Mouse (Mus musculus): ENCODE results near the gene Ints6.
"Not testable (repeated sequence)": the region's sequence is repeated elsewhere in the genome, so short reads cannot be mapped to it uniquely, and the experiment has no call there.

Gene Ints6

DNA sequence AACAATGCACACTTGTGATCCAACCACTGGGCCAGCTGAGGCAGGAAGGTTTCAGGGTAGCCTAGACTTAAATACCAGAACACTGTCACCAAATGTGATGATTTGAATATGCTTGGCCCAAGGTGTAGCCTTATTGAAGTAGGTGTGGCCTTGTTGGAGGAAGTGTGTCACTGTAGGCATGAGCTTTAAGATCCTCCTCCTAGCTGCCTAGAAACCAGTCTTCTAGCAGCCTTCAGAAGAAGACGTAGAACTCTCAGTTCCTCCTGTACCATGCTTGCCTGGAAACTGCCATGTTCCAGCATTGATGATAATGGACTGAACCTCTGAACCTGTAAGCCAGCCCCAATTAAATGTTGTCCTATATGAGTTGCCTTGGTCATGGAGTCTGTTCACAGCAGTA, 25.3 kb downstream of the Ints6 start:
- DNase-seq, result no peak

DNA sequence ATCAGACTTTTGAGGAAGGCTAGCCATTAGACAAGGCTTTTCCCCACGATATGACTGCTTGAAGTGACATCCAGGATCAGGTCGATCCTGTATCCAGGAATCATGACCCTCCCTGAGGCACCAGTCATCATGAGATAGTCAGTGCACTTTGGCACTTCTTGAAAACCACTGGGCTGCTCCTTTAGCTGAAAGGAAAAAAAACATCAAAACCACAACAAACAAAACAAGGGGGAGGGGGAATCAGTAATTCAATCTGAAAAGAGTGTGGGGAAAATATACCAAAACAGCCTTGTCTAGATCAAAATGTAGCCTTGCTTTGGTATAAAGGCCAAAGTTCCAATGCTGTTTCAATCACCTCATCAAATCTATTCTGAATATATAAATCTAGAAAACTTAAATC, 27.3 kb downstream of the Ints6 start:
- no peak for DNase-seq

DNA sequence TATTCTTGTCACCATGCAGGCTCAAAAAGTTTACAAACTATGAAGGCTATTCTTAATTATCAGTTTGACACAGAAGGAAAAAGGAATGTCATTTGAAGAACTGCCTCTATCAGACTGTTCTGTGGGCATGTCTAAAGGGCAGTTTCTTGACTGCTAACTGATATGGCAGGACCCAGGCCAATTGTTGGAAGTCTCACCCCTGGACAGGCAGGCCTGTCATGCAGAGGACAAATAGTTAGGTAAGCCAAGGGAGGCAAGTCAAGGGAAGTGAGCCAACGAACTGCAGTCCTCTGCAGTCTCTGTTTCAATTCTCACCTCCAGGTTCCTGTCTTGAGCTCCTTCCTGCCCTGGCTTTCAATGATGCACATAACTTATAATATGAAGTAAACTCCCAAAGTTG, 29.1 kb downstream of the Ints6 start:
- DNase-seq, result no peak

DNA sequence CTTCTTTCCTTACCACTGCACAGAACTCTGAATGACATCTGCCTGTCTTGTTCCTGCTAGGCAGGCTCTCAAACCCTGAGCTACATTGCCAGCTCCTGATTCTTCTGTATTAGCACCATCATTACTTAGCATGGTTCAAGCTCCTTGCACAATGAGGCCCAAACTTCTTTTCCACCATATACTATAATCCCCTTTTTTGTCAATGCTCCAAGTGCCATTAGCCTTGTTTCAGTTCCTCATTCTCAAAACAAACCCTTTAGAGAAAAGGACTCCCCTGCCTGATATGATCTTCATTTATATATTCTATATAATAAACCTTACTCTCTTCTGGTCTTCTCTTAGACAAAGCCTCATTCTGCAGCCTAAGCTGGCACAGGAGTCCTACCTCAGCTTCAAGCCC, 36.4 kb downstream of the Ints6 start:
- DNase-seq, result no peak

DNA sequence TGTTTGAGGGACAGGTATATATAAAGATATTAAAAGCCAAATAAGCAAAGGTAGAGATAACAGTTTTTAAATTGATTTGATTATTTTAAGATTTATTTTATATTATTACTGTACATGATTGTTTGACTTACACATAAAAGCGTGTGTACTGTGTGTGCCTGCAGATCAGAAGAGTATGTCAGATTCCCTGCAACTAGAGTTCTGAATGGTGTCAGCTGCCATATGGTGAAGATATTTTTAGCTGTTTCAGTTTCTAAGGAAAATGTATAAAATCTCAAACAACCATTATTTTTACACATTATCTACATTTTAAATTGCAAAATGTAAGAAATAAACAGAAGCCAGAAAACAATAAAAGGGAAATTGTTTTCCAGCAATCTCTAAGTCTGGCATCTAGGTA, 39.3 kb downstream of the Ints6 start:
- DNase-seq, result no peak

DNA sequence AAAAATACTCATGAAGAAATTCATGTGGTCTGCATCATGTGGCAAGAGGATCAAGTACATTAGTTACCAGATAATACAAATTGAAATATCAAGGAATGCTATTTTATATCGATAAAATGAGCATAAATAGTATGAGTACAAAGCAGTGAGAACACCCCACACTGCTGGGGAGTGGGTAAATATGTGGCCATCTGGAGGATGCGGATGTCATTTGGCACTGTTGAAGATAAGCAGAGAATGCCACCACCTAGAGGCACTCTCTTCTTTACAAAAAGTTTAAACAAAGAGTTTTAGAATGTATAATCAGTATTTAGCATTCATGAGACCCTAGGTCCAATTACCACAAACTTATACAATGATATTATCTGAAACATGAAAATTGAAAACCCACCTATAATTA, 42.8 kb downstream of the Ints6 start:
- DNase-seq, result peak; percentile 14

DNA sequence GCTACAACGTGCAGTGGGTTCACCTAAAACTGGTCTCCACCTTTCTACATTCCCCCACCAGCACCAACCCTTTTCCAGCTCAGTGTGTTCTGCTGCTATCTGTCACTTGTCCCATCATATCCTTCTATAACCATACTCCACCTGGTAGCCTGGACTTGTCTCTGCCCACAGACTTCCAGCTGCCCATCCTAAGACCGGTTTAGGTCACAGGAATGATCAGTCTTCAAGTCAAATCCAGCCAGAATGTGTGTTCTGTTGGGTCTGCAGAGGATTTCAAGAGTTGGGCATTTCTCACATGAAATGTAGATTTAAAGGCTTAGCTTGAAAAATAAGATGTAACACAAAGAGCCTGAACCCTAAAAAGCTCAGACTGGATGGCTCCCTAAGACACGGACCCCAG, 87.3 kb downstream of the Ints6 start:
- no peak for DNase-seq

DNA sequence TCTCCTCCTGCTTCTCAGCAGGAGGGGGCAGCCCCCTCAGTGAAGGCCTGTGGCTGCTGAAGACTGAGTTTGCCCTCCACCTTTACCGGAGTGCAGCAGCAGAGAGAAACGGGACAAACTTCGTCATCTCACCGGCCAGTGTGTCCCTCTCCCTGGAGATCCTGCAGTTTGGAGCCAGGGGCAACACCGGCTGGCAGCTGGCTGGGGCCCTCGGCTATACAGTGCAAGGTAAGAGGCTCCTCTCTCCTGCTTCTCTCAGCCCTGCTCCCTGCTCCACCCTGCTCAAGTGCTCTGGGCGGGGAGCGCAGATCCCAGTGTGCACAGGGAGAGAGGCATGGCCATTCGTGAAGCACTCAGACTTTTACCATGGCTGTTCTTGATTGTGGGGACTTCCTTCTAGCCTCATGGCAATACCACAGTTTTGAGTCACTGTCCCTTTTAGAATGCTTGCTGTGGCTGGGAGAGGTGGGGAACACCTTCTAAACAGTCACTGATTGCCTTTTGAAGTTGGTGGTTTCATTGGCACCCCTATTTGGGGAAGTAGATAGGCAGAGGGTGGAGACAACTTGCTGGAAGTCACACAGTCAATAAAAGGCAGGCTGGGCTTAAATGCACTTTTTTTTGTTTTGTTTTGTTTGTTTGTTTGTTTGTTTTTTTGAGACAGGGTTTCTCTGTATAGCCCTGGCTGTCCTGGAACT, 95.8 kb downstream of the Ints6 start:
- DNase-seq, result no peak

DNA sequence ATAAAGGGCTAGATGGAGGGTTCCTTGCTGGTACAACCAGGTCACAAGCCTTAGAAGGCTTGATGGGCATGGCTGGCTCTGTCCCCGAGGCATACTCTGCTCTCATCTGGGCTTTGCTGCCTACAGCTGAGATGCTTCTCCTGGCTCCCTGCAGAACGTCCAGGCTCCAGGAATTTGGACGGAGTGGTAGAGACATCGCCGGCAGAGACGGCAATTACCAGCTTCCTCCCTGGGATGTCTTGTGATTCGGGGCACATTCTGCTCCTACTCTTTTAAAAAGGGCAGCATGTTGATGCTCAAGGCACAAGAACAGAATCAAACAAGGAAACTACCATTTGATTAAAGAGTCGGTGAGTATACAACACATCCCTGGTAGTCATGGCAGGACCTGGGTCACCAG, 97.6 kb downstream of the Ints6 start, which contains the start of gene Serpine3:
TSS of gene Serpine3 (plus strand) at position 301 of the 400 bp plus-strand sequence.
- DNase-seq, result no peak

DNA sequence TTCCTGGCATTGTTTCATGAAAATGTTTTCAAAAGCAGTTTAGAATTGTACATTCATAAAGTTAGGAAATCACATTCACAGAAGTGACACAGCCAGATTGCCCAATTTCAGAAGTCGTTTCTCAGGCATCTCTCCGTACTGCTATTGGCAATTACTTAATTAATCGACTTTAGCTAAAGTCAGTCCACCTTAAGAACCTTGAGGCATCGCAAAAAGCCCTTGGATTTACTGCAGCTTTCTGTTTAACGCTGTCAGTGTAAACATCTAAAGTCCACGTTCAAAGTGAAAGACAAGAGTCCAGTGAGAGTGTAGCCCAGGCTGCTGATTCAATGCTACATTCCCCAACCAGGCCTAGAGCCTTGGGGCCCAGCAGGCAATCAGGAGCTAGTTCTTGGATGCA, 98.6 kb downstream of the Ints6 start:
- DNase-seq, result no peak

DNA sequence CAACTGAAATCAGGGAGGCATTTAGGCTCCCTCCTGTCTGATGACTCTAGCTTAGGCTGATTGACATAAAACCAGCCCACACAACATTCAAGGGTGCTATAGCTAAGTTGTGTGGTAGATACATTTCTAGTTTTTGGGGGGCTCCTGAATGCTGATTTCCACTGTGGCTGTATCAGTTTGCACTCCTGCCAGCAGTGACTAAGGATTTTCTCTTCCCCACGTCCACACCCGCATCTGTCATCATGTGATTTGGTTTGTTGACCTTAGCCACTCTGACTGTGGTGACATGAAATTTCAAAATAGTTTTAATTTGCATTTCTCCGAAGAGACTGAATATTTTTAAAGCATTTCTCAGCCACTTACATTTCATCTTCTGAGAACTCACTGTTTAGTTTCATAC, 103.5 kb downstream of the Ints6 start:
- no peak for DNase-seq

DNA sequence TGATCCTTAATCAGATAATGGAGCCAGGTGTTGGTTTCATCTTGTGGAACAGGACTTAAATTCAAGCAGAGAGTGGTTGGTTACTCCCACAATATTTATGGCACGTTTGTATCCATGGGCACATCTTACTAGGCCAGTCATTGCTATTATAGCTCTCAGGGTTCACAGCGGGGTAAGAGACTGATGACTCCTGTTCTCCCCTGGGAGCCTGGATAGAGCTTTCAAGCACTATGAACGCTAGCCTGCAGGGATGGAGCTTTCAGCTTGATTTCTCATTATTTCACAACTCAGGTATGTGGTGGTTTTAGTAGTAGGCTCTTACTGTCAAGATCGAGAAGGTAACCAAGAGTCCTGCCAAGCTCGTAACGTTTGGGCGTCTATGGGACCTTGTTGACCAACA, 105.0 kb downstream of the Ints6 start:
- DNase-seq, result no peak

DNA sequence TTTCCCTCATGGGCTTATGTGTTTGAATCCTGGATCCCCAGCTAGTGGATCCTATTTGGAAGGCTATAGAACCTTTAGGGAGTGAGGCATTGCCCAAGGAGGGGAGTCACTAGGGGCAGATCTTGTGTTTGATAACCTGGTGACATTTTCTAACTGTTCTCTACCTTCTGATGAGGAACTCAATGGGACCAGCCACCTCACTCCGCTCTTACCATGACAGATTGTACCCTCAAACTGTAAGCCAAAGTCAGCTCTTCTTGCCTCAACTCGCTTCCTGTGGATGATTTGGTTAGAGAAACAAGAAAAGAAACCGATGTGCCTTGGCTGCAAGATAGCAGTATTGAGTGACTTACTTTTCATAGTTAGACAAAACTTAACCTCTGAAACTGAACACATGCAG, 109.2 kb downstream of the Ints6 start:
- DNase-seq, result no peak

DNA sequence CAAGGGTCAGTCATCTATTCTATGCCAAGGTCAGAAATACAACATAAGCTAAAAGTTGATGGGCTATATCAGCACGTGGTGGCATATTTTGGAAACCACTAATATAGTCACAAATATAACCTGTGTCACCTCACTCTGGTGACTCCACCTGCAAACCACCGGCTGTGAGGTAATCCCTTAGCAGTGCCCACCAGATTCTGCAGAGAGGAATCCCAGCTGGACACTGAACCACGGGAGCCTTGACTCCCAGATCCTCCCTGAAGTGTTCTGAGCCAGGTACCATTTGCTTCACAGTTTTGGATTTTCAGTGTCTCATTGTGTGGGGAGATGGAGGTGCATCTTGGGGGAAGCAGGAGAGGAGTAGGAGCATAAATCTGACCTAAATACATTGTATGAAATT, 110.6 kb downstream of the Ints6 start:
- DNase-seq, result no peak

DNA sequence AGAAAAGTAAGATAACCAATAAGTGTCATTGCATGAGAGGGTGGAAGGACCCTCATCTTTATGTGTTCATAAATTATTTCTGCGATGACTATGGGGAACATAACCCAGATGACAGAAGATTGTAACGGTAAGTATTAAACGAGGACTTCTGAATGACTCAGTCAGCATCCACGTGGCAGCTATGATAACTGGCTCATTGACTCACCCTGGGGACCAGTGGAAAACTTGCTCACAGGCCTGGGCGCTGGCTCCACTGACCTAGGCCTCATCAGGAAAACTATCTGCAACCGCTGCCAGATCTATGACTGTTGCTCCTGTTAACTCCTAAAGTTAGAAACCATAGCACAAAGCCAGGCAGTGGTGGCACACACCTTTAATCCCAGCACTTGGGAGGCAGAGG, 112.6 kb downstream of the Ints6 start:
- no peak for DNase-seq

DNA sequence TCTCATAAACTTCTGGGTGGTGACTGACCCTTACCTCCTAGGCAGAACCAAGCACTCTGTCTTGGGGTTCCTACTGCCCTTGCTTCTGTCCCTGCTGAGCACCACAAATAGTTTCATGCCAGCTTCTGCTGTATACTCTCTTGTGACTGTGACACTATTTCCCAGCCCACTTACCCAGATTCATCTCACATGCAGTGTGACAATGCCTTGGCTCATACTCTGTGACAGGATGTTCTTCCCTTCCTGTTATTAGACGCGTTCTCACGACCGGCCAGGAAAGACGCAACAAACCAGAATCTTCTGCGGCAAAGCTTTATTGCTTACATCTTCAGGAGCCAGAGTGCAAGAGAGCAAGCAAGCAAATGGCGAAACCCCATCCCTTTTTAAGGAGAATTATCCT, 118.6 kb downstream of the Ints6 start:
- DNase-seq, result not testable (repeated sequence)

DNA sequence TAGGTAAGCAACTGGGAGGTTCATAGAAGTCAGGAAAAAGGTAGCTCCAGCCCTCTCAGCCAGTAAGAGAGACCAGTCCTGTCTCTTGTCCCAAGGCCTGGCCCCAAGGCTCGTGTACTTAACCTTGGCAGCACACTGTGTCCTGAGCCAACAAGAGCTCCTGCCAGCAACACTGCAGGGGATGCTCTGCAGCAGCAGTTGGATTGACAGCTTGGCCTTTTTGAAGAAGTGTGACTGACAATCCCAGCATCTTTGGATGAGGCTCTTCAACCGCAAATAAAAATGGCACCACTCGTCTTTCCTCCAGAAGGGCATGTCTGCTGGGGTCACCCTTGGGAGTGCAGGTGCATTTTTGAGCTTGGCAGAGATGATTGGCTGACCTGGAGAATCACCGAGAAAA, 120.6 kb downstream of the Ints6 start:
- no peak for DNase-seq

DNA sequence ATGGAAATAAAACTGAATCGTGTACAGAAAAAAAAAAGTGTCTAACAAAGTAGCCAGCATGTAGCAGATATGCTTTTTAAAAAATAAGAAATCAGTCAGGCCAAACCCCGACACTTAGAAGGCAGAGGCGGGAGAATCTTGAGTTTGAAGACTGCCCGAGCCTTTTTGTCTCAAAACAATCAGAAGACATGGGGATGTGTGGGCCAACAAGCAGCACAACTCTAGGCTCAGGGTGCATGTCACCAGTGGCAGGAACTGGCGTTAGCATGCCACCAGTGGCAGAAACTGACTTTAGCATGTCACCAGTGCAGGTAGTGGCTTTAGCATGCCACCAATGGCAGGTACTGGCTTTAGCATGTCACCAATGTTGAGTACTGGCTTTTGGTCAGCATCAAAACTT, 121.4 kb downstream of the Ints6 start:
- no peak for DNase-seq

DNA sequence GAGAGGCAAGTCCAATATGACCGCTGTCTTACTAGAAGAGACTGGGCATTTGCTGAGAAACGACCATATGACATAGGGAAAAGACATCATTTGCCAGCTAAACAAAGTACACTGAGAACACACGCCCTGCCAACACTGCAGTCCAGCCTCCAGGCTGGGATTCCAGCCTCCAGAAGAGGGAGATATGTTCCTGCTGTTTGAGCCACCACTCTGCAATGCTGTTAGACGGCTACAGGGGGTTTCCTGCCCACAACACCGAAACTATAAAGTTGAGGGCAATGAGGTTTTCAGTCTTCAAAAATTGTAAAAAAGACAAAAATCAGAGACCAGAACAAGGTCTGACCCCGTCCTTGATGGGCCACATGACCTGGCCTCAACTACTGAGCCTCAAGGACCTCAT, 121.9 kb downstream of the Ints6 start:
- no peak for DNase-seq

DNA sequence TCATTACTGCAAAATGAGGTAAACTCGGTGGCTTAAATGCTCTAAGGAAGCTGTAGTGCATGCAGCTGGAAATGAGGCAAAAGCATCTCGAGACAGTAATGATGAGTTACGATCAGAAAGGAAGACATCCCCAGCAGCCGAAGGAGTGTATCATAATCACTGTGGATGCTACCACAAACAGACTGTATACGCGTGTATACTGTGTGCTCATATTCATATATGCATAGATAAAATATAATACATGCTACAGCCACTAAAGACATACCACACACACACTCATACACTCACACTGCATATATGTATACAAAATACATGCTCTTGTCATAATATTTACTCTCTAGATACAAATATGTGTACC, 122.6 kb downstream of the Ints6 start:
- DNase-seq, result no peak

DNA sequence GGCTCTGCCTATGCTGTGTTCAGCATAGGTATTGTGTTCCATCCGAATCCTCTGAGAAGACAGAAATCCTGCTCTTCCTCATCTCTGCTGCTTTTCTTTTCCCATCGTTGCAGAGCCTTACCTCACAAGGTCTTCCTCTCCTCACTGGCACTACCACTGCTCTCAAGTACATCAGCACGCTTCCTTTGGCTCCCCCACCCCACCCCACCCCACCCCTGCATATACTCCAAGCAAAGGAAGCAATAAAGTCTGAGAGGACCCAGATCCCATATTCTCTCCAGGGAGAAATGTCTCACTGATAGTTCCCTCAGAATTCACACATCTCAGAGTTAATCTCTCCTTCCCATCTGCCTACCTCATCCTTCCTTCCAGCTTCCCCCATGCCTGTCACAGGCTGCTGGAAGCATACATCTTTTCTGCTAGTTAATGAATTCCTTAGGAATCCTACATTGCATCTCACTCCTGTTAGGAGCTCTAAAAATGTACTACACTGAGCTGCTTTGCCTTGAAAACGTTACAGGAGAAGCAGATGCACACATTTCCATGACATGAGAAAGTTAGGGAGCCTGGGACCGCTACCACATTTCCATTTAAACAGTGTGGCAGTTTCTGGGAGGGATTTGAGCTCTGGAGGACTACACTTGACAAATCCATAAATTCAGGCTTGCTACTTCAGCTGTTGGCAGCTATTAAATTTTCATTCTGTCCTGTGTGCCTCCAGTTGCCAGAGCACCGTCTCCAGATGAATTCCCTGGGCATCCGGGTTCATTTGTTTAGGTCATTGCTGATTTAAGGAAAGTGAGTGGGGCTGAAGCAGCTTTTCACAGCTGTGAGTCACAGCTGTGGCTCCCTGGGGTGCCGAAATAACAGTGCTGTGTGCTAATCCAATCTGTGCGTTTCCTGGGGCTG, 123.3 kb downstream of the Ints6 start:
- peak; percentile 25 for DNase-seq

DNA sequence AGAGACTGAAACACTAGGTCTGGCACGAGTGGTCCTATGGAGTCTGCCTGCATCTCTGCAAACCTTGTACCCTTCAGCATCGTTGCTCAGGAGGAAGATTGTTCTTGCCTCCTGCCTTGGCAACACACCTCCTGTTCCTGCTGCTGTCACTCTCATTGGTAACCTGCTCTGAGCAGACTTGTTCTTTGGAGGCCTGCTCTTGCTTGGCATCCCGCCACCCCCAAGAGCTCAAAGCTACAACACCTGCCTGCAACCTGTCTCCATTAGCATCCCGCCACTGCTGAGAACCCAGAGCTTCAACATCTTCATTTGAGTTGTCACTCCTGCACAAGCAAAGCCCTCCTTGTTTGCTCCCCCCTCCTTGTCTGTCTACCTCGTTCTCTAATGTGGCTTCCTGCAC, 133.0 kb downstream of the Ints6 start:
- peak; percentile 22 for DNase-seq
